Mouse (Mus musculus): ENCODE data around the gene Entpd2. TPM values are rescaled to one million over a fixed set of nuclear protein-coding genes. Genes with fewer than 3 reads are reported as not detected.
A peak's percentile ranks its signal among the peaks of the same experiment; 100 is the strongest.

The Entpd2 gene
- 0.31 TPM in 1 of 2 replicates, not detected in the other for polyA plus RNA-seq (2016; fragmentation: Nextera tagmentation; extraction: Ambion mirVana)

DNA sequence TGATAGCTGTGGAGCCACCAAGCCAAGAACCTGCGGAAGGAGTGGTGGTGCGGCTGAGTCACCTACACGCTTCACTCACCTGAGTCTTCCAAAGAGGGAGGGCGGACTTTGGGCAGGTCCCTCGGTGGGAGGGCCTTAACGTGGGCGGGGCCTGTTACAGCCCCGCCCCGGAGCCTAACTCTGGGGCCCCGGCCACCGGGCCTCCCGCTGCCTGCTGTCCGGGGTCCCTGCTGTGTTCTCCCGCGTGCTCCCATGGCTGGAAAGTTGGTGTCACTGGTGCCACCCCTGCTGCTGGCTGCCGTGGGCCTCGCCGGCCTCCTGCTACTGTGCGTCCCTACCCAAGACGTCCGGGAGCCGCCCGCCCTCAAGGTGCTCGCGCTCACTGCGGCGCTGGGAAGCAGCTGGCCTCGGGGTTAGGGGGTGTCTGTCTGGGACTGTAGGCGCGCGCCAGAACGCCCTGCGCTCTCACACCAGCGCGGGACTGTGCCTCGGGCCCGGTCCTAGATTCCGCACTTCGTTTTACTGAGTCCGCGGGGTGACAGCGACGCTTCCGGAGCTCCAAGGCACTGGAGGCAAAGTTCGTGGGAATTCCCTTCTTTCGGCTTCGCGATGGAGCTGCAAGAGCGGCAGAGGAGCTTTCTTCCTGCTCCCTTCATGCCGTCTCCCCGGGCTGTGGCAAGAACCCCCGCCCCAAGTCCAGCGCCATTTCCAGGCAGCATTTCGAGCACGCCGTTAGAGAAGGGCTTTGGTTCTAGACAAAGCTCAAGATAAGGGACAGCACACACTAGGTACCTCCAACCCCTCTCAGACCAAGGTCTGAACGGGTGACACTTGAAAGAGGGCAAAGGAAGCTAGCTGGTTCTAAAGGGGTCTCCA lies at the start of gene Entpd2:
Gene Entpd2, plus strand, starts transcription at position 154 of the 876 bp plus-strand sequence.
- H3K4me1 ChIP-seq (replicated peaks): peaks cover 34% of the 10 kb centered on the region
- H3K27me3 ChIP-seq (ENCODE audit: insufficient read depth, poor library complexity, severe bottlenecking): peaks cover 72% of the 10 kb centered on the region
- H3K27ac ChIP-seq: no peak within 1 kb of the TSS
- peak within 1 kb of the TSS; percentile 53 for H3K4me3 ChIP-seq
- H3K36me3 ChIP-seq: no peaks in the 10 kb centered on the region
- no peaks in the 10 kb centered on the region for H3K9me3 ChIP-seq
- WGBS: under 1% methylated on average over 57 of the region's 57 CpGs
- peak; percentile 41 for DNase-seq (ENCODE audit: low spot score)

DNA sequence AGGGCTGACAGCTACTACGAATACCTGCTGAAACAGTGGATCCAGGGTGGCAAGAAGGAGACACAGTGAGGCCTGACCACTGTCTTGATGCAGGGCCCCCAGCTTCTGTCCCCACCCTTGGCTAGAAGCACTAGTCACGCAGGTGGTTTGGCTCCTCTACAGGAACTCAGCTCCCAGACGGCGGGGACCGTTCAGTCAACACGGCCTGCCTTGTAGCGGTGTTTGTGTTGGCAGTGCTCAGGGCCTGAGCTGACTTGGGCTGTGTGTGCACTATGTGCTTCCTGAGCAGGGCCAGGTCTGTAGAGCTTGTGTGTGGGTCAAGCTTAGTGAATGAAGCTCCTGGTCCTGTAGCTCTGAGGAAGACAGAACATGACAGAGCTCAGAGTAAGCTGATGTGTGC lies 47.5 kb upstream of the Entpd2 start:
- no peak for DNase-seq (ENCODE audit: low spot score)
- Histone ChIP-seq H3K27me3 (ENCODE audit: insufficient read depth, poor library complexity, severe bottlenecking) (no peaks in the 10 kb centered on the region), H3K9me3 (no peaks in the 10 kb centered on the region), H3K4me3 (no peak overlapping the region), H3K27ac (no peak overlapping the region), H3K36me3 (peaks cover 100% of the 10 kb centered on the region), H3K4me1 (replicated peaks) (no peaks in the 10 kb centered on the region)
- WGBS: 95% methylated on average over 7 of the region's 7 CpGs

DNA sequence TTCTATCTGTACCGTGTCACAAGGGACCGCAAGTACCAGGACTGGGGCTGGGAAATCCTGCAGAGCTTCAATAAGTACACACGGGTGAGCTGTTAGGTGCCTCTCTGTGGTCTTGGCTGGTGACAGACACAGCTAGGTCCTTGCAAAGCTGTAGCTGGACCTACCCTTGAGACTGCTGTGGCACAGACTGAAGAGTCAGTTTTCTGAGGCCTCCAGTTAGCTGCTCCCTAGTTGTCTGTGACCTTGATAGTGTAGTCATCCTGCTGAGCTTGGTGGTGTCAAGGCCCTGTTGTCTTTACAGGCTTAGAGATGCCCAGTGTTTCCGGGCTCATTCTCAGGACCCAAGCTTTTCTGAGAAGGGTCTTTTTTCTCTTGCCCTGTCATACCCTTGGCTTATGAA lies 46.2 kb upstream of the Entpd2 start:
- no peak for DNase-seq (ENCODE audit: low spot score)
- Histone ChIP-seq H3K4me1 (replicated peaks) (no peaks in the 10 kb centered on the region), H3K36me3 (peaks cover 99% of the 10 kb centered on the region), H3K9me3 (no peaks in the 10 kb centered on the region), H3K4me3 (no peak overlapping the region), H3K27ac (no peak overlapping the region), H3K27me3 (ENCODE audit: insufficient read depth, poor library complexity, severe bottlenecking) (no peaks in the 10 kb centered on the region)
- WGBS: 94% methylated on average over 4 of the region's 4 CpGs

DNA sequence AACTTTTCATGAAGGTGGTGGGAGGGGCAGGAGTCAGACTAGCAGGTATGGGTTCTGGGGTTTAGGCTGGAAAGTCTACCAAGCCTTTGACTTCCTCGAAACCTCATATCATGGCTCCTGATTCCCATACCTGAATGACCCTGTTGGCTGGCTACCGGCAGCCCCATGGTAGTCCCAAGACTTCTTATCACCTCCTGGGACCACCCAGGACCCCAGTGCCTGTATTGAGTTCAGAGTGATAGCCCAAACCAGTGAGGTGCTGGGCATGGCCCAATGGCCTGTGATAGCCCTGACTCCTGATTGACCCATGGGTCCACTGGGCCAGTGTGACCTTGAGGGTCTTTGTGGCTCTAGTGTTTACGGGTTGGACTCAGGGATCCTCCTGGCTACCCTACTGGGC lies 45.0 kb upstream of the Entpd2 start:
- no peaks in the 10 kb centered on the region for H3K9me3 ChIP-seq
- WGBS: 96% methylated on average over 3 of the region's 3 CpGs
- peaks cover 91% of the 10 kb centered on the region for H3K36me3 ChIP-seq
- H3K27ac ChIP-seq: no peak overlapping the region
- no peaks in the 10 kb centered on the region for H3K27me3 ChIP-seq (ENCODE audit: insufficient read depth, poor library complexity, severe bottlenecking)
- no peak overlapping the region for H3K4me3 ChIP-seq
- H3K4me1 ChIP-seq (replicated peaks): peaks cover 10% of the 10 kb centered on the region
- DNase-seq (ENCODE audit: low spot score): no peak

DNA sequence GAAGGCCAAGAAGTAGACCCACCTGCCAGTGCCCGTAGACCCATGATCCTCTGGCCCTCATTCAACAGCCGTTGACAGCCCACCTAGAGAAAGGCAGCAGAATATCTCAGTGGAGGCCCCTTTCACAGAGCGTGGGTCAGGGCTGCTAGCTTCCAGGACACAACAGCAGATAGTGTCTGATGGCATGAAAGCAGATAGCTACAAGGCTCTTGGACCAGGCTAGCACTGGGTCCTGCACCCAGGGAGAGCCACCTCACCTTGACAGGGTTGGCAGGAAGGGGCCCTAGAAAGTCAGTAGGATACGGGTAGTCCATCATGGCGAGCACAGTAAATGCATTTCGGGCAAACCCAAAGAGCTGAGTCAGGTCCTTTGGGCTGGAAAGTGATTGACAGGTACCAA lies 41.5 kb upstream of the Entpd2 start:
- no peak for DNase-seq (ENCODE audit: low spot score)
- Histone ChIP-seq H3K9me3 (no peaks in the 10 kb centered on the region), H3K4me1 (replicated peaks) (peaks cover 23% of the 10 kb centered on the region), H3K36me3 (peaks cover 56% of the 10 kb centered on the region), H3K27ac (no peak overlapping the region), H3K27me3 (ENCODE audit: insufficient read depth, poor library complexity, severe bottlenecking) (no peaks in the 10 kb centered on the region), H3K4me3 (no peak overlapping the region)
- 88% methylated on average over 6 of the region's 6 CpGs for WGBS

DNA sequence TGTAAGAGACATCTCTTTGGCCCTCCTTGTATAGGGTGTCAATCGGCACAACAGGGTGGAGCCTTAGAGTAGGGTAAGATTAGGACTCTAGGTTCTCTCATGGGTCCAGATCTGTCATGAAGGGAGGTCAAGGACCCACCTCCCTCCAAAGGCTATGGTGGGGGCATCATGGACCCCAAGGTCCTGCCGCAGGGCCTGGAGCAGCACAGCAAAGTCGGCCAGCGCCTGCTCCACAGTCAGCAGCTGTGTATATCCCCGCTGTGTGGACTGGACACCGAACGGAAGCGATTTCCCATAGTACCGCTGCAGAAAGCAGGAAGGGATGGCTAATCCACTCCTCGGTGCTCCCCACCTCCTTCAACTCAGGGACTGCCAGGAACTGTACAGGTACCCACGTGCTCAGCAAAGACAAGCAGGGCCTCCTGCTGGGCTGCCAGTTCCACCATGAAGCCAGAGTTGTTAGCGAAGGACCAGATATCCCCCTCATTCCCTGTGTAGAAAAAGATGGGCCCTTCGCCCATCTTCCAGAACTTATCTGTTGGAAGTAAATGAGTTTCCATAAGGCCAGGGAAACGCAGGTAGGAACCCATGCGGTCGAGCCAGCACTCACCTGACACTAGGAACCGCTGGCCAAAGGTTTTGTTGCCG lies 40.1 kb upstream of the Entpd2 start:
- Histone ChIP-seq H3K36me3 (peaks cover 42% of the 10 kb centered on the region), H3K4me3 (peak overlapping the region; percentile 63), H3K27me3 (ENCODE audit: insufficient read depth, poor library complexity, severe bottlenecking) (no peaks in the 10 kb centered on the region), H3K9me3 (no peaks in the 10 kb centered on the region), H3K4me1 (replicated peaks) (peaks cover 23% of the 10 kb centered on the region), H3K27ac (peak overlapping the region; percentile 86)
- DNase-seq (ENCODE audit: low spot score): no peak
- WGBS: 41% methylated on average over 18 of the region's 18 CpGs

DNA sequence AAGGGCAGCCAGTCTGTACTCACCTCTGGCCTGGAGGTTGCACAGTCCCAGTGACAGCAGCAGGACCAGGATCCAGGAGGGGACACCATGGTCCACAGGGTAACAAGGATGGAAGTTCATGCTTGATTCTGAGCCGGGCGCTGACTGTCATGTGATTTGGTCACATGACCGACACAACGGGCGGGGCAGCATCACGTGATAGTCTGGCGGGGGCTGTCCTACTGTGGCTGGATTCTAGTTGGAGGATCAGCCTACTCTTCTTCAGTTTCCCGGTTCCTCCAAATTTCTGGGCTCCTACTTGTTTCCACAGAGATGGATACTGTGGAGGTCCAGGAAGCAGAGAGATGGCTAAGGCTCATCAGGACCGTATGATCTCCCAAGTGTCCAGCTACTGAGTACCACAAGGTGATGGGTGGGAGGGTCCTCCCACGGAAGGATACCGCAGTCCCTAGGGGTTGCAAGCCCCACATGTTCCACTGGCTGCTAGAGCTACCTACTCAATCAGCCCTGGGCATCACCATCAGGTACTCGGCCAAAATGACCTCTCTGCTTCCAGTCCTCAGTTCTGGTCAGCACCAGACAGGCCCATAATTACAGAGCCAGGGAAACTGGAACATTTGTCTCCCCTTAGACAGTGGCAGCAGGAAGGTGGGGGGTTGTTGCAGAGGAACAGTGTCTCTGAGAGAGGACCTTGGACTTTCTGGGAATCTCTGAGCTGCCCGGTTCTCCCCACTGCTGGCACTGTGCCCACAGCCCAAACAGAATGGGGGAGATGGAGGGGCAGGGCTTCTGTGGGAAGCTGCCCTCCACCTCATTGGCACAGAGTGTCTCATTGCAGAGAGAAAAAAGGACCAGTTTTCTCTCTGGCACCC lies 39.2 kb upstream of the Entpd2 start, which contains the start of gene Dpp7:
Gene Dpp7, minus strand, starts transcription at position 152 of the 872 bp plus-strand sequence.
- Histone ChIP-seq H3K27ac (peak within 1 kb of the TSS; percentile 86), H3K27me3 (ENCODE audit: insufficient read depth, poor library complexity, severe bottlenecking) (no peaks in the 10 kb centered on the region), H3K4me1 (replicated peaks) (peaks cover 23% of the 10 kb centered on the region), H3K4me3 (peak within 1 kb of the TSS; percentile 63), H3K36me3 (peaks cover 33% of the 10 kb centered on the region), H3K9me3 (no peaks in the 10 kb centered on the region)
- DNase-seq (ENCODE audit: low spot score): peak; percentile 90
- 5% methylated on average over 13 of the region's 13 CpGs for WGBS

DNA sequence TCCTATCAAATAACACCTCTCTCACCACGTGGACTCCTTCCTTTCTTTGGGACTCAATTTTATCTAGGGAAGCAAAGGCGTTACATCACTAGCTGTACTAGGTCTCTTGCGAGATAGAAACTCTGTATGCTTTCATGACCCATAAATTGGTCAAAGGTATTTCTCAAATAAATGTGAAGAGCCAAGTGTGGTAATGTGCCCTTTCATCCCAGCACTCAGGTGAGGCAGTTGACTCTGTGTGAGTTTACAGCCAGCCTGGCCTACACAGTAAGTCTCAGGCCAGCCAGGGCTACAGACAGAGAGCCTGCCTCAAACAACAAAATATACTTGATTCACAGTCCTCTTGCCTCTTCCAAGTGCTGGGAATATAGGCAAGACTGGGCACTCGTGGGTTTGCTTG lies 35.8 kb upstream of the Entpd2 start:
- Histone ChIP-seq H3K27ac (no peak overlapping the region), H3K36me3 (0 out of 2 replicates have a peak, but pooled peaks cover 3% of the 10 kb centered on the region), H3K4me3 (no peak overlapping the region), H3K9me3 (no peaks in the 10 kb centered on the region), H3K4me1 (replicated peaks) (peaks cover 24% of the 10 kb centered on the region), H3K27me3 (ENCODE audit: insufficient read depth, poor library complexity, severe bottlenecking) (peaks cover 26% of the 10 kb centered on the region)
- DNase-seq (ENCODE audit: low spot score): no peak
- 82% methylated on average over 4 of the region's 4 CpGs for WGBS

DNA sequence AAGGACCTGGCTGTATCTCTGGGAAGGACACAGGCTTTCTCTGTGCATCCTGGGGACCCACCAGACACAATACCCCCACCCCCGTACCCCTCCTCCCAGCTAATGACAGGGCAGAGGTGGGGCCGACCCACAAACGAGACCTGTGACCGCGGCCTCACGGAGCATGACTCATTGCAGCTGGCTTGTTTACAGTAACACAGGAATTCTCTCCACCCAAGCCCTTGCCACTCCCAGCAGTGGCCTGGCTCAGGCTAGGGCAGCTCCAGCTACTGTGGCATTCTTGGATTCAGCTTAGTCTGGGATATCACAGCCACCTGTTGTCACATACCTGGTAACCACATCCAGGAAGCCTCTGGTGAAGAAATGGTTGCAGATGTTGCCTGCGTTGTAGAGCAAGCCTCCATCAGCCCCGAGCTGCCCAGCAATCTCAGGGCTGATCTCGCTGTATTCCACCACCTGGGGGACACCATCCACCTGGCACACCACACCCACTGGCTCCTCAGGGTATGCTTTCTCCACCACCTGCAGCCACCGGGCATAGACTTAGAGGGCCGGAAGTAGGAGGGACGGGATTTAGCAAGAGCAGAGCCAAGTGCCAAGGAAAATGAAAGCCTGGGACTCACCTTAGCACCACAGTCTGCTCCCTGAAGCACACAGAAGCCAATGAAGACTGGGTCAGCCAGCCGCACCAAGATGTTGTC lies 32.0 kb upstream of the Entpd2 start:
- Histone ChIP-seq H3K36me3 (no peaks in the 10 kb centered on the region), H3K4me1 (replicated peaks) (peaks cover 12% of the 10 kb centered on the region), H3K4me3 (no peak overlapping the region), H3K9me3 (no peaks in the 10 kb centered on the region), H3K27me3 (ENCODE audit: insufficient read depth, poor library complexity, severe bottlenecking) (peaks cover 46% of the 10 kb centered on the region), H3K27ac (no peak overlapping the region)
- DNase-seq (ENCODE audit: low spot score): no peak
- WGBS: 67% methylated on average over 13 of the region's 13 CpGs

DNA sequence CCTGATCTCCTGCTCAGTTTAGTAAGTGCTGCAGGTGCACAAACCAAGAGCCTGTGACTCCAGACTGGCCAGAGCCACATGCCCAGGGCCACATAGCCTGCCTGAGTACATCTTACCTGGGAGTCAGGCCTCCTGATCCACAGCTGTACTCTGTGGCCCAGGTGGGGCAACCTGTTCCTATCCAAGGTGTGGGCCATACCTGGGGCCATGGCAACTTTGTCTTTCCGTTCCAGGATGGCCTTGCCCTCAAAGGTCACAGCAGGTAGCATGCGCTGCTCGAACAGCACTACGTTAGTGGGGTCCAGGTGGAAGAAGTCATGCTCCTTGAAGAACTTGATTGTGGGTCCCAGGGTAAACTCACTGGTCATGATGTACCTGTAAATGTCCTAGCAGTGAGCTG lies 31.4 kb upstream of the Entpd2 start:
- peaks cover 51% of the 10 kb centered on the region for H3K27me3 ChIP-seq (ENCODE audit: insufficient read depth, poor library complexity, severe bottlenecking)
- H3K4me1 ChIP-seq (replicated peaks): peaks cover 12% of the 10 kb centered on the region
- no peaks in the 10 kb centered on the region for H3K9me3 ChIP-seq
- no peak overlapping the region for H3K27ac ChIP-seq
- peak overlapping the region; percentile 66 for H3K4me3 ChIP-seq
- no peak for DNase-seq (ENCODE audit: low spot score)
- WGBS: 80% methylated on average over 4 of the region's 4 CpGs
- H3K36me3 ChIP-seq: no peaks in the 10 kb centered on the region

DNA sequence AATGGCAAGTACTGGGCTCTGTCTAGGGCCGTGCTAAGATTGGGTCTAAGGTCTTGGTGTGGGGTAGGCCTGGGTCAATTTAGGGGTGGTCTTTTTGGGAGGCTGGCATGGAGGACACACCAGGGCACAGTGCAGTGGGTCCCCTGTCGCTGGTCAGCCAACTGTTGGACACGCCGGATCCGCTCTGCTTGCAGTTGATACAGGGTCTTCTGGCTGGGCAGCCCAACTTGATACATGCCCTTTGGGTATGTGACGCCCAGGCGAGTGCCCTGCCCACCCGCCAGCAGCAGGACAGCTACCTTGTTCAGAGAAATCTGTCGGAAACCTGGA lies 30.9 kb upstream of the Entpd2 start:
- peak overlapping the region; percentile 66 for H3K4me3 ChIP-seq
- 25% methylated on average over 9 of the region's 9 CpGs for WGBS
- peaks cover 53% of the 10 kb centered on the region for H3K27me3 ChIP-seq (ENCODE audit: insufficient read depth, poor library complexity, severe bottlenecking)
- no peak for DNase-seq (ENCODE audit: low spot score)
- H3K36me3 ChIP-seq: no peaks in the 10 kb centered on the region
- H3K4me1 ChIP-seq (replicated peaks): peaks cover 12% of the 10 kb centered on the region
- H3K9me3 ChIP-seq: no peaks in the 10 kb centered on the region
- no peak overlapping the region for H3K27ac ChIP-seq

DNA sequence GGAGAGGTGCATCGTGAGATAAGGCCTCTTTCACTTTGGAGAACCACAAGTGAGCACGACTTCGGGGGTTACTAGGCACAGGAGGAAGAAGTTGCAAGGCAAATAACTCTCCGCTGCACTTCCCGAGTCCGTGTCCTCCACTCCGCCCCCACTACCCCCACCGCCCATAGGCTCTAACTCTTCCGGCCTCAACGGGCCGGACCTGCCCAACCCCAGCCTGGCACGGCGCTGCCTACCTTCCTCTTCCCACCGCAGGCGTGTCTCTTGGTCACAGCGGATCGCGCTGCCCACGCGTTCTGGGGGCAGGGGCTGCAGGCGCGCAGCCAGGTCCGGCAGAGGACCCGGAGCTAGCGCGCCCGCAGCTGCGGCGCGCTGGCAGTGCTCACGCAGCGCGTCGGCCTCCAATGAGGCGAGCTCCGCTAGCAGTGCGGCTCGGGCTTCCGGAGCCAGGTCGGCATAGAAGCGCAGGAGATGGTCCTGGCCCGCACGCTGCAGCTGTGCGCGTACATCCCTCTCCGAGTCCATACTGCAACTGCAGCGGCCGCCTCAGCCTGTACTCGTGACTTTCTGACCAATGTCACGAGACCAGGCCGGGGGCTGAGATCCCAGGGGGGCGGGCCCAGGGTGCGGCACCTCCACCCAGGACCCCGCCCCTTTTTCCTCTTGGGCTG lies 30.4 kb upstream of the Entpd2 start, which contains the start of gene Uap1l1:
Gene Uap1l1, minus strand, starts transcription at position 592 of the 671 bp plus-strand sequence.
- under 1% methylated on average over 54 of the region's 54 CpGs for WGBS
- H3K4me3 ChIP-seq: peak within 1 kb of the TSS; percentile 66
- H3K9me3 ChIP-seq: no peaks in the 10 kb centered on the region
- peak within 1 kb of the TSS; percentile 74 for H3K27ac ChIP-seq
- peaks cover 12% of the 10 kb centered on the region for H3K4me1 ChIP-seq (replicated peaks)
- no peaks in the 10 kb centered on the region for H3K36me3 ChIP-seq
- peaks cover 53% of the 10 kb centered on the region for H3K27me3 ChIP-seq (ENCODE audit: insufficient read depth, poor library complexity, severe bottlenecking)
- peak; percentile 67 for DNase-seq (ENCODE audit: low spot score)

Measured in hindbrain, embryonic 10.5 days (tissue).